Mouse (Mus musculus) fat pad, adult 2 months (tissue): ENCODE measurements around the gene Pds5a.
"Not testable (repeated sequence)": the region's sequence is repeated elsewhere in the genome, so short reads cannot be mapped to it uniquely, and the experiment has no call there.

Experiments
- DNase-seq: peaks from one replicate; pipeline ENCODE4 v3.0.0-alpha.2; 2011; ENCODE audit warnings: low read depth, low spot score; ENCODE audit errors: extremely low read depth

Gene Pds5a

DNA sequence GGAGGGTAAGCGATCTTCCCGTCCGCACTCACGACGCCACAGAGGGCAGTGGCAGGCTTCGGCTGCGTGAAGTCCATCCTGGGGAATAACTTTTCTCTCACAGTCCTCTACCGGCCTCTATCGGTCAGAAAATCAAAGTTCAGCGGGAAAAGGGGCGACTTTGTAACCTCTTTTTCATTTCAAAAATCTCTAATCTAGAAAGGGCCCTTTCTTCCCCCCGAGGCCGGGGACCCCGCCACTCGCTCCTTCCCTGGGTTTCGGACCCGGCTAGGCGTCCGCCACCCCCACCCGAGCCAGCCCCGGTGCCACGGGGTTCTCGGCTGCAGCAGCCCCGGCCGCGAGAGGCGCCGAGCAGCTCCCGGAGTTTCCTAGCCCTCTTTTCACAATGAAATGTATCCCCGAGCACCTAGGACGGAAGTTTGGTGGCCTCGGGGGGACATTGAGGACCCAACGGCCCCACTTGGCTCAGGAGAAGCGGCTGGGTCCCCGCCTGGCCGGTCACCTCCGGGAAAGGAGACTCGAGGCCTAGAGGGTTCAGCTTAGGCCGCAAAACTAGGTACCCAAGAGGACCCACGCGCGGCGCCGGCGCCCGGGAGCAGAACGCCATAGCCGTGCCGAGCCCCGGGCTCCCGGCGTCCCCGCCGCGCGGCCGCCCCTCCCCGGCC lies 1.1 kb downstream of the Pds5a start:
- no peak for DNase-seq

GRCm38 (mm10) chr5:65694076-65694475 lies 4.0 kb downstream of the Pds5a start:
- not testable (repeated sequence) for DNase-seq

GRCm38 (mm10) chr5:65693018-65693417 lies 5.1 kb downstream of the Pds5a start:
- DNase-seq, result no peak

- DNase-seq, result no peak
These were observed 9.3 kb downstream of the Pds5a start for GRCm38 (mm10) chr5:65688806-65689205.

DNA sequence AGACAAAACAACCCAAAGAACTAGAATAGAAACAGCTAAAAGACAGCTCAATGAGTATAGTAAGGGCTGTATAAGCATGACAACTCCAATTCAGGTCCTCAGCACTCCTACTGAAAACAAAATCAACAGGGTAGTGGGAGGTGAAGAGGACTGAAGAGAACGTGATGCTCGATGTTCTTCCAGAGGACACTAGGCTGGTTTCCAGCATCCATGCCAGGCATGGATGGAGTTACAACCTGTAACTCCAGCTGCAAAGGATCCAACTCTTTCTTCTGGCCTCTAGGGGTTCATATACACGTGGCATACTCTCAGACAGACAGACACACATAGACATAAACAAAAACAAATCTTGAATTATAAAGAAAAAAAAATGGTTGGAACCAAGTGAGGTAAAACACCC lies 11.3 kb downstream of the Pds5a start:
- DNase-seq, result no peak

GRCm38 (mm10) chr5:65678826-65679225 lies 19.2 kb downstream of the Pds5a start:
- DNase-seq, result no peak

DNA sequence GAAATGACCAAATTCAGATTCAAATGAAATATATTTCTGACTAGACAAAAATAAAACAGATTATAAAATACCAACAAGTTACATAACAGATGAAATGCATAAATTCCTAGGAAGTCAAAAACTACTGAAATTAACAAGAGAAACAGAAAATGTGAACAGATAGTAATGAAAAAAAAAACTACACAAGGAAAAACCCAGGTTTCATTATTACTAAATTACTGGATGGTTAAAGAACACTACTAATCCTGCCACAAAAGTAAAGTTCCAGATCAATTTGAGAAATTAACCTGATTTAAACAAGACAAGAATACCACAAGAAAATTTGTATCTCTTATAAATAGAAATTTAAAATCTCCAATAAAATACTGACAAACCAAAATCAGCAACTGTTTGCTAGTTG lies 25.9 kb downstream of the Pds5a start:
- no peak for DNase-seq

DNA sequence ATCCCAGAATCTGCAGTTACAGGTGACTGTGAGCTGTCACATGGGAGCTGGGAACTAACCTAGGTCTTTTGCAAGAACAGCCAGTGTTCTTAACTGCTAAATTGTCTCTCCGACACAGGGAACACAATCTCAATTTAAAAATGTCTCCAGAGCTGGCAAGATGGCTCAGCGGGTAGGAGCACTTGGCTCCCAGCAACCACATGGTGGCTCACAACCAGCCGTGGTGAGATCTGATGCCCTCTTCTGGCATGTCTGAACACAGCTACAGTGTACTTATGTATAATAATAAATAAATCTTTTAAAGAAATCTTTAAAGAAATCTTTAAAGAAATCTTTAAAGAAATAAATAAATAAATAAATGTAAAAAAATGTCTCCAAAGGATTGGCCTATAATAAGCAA lies 30.4 kb downstream of the Pds5a start:
- no peak for DNase-seq

- DNase-seq, result peak; percentile 74
These were observed 32.7 kb downstream of the Pds5a start for GRCm38 (mm10) chr5:65665370-65665769.

GRCm38 (mm10) chr5:65661958-65662357 lies 36.1 kb downstream of the Pds5a start:
- DNase-seq, result no peak

DNA sequence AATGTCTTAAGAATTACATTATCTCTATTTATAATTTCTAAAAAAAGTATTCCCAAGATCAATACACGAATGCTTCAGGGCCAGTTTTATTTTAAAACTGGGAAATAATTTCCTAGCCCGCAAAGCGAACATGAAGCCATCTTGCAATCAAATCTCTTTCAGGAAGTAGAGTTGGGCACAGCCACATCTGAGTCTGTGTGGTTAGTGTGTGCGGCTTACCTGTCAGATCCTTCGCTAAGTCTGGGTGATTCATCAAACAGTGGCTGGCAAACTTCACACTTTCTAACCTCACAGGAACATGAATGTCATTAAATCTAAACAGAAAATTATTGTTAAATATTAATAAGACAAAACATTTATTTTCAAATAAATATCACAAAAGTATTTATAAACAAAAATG lies 44.3 kb downstream of the Pds5a start:
- no peak for DNase-seq

GRCm38 (mm10) chr5:65638896-65639295 lies 59.2 kb downstream of the Pds5a start:
- DNase-seq, result no peak

- DNase-seq, result no peak
These were observed 73.7 kb downstream of the Pds5a start for GRCm38 (mm10) chr5:65624340-65624739.

GRCm38 (mm10) chr5:65613152-65613924 lies 84.7 kb downstream of the Pds5a start:
- DNase-seq, result no peak

DNA sequence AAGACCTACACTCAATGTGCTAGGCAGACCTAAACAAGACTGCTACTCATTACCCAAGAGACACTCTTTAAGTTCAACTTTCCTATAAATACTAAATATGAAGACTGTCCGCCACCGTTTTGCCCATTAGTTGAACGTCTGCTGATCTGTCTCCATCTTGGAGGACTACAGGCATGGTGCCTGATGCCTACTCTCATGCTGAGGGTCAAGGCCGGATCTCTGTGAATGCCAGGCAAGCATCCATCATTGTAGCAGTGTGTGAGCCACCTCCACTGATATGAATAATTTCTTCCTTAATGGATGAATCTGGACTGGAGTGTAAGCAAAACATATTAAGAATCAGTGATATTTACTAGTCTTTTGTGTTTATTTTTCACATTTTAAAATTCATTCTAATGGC lies 87.5 kb downstream of the Pds5a start:
- DNase-seq, result no peak

GRCm38 (mm10) chr5:65609769-65610168 lies 88.3 kb downstream of the Pds5a start:
- DNase-seq, result no peak

DNA sequence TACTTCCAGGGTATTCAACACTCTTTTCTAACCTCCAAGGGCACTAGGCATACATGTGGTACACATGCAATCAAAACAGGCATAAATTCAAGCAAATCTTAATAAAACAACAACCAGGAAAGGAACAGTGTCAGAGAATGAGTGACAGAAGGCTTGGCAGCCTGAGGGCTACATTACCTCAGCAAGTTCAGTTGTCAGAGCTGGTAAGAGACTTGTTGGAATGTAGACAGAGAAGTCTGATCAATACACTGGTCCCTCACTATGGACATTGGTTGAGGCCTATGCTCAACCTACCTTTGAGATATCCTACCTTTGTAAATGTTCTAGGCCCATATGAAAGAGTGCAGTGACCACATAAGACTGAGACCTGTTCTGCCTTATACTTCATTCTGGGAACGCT lies 91.3 kb downstream of the Pds5a start:
- no peak for DNase-seq

DNA sequence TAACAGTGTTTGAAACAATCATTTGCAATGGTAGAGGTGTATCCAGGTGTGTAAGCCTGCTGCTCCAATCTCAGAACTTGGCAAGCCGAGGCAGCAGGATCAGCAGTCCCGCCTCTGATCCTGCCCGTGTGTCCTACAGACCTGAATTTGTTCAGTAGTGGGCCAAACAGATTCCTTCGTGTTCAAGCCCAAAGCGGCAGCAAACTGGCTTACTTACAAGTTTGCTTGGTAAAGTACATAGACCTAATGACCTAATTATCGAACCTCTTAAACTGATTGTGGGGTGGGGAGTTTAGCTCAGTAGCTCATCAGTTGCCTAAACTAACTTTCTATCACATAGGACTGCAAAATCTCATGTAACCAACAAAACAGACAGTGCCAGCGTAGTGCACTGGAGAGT lies 98.4 kb downstream of the Pds5a start:
- DNase-seq, result no peak

DNA sequence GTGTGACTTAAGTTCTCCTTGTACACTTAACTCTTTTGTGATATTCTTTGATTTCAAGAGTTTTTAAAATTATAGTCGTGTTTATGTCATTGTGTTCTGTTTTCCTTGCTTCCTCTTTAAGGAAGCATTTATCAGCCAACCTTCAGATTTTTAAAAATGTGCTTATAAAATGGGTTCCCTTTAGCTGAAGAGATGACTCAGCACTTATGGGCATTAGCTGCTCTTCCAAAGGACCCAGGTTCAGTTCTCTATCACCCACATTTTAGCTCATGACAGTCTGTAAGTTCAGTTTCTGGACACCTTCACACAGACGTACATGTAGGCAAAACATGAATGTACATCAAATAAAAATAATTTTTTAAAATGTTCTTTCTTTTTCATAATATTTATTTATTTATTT lies 105.7 kb downstream of the Pds5a start:
- no peak for DNase-seq

DNA sequence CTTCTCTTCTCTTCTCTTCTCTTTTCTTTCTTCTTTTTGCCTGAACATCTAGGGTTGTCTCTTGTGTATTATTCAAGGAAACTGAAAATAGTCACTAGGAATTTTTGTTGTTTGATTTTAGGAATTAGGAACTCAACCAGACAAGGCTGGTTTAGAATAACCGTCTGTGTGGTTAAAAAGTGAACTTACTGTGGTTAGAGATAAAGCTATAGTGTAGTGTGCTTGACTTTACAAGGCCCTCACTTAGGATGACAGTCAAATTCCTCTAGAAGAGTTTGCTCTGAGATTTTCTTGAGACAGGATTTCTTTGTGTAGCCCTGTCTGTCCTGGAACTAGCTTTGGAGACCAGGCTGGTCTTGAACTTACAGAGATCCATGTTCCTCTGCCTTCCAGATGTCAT lies 107.9 kb downstream of the Pds5a start:
- DNase-seq, result no peak

- DNase-seq, result no peak
These were observed 111.8 kb downstream of the Pds5a start for GRCm38 (mm10) chr5:65586291-65586690.

DNA sequence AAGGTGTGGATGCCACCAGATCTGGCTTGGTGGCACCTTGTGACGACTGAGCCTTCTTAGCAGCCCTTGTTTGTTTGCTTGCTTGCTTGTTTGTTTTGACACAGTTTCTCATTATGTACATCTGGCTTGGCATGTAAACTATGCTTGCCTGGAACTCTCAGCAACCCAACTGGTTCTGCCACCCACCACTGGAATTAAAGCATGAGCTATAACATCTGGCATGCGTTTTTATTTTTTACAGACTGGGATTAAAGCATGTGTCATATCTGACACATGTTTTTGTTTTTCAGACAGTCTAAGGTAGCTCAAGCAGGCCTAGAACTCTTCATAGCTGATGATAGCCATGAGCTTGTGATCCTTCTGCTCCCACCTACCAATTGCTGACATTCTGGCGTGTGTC lies 119.5 kb downstream of the Pds5a start:
- peak; percentile 23 for DNase-seq

DNA sequence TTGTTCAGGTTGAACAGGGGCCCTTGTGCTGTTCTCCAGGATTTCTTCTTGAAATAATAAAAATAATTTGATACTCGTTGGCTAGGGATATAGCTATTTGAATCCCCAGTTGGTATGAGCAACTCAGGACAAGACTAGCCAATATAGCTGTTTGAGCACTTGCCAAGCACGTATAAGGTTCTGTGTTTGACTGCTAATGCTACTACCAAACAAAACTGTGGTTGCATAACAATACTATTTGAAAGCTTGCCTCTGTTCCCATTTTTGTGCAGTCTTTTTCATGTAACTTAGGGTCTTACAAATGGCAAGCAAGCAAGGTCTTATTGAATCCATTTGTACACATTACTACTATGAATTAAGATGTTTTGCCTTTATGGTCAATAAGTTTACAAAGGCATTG lies 122.2 kb downstream of the Pds5a start:
- DNase-seq, result no peak
